Mouse (Mus musculus) c-Kit-positive CD71-positive TER-119-positive erythroid progenitor cells, embryonic 14.5 days (primary cell): ENCODE data around the gene Adssl1.
A peak's percentile ranks its signal among the peaks of the same experiment; 100 is the strongest.

Source experiments
- DNase-seq: peaks from one replicate; pipeline ENCODE4 v3.0.0-alpha.2; 2013; ENCODE audit warnings: low spot score

Adssl1 gene

DNA sequence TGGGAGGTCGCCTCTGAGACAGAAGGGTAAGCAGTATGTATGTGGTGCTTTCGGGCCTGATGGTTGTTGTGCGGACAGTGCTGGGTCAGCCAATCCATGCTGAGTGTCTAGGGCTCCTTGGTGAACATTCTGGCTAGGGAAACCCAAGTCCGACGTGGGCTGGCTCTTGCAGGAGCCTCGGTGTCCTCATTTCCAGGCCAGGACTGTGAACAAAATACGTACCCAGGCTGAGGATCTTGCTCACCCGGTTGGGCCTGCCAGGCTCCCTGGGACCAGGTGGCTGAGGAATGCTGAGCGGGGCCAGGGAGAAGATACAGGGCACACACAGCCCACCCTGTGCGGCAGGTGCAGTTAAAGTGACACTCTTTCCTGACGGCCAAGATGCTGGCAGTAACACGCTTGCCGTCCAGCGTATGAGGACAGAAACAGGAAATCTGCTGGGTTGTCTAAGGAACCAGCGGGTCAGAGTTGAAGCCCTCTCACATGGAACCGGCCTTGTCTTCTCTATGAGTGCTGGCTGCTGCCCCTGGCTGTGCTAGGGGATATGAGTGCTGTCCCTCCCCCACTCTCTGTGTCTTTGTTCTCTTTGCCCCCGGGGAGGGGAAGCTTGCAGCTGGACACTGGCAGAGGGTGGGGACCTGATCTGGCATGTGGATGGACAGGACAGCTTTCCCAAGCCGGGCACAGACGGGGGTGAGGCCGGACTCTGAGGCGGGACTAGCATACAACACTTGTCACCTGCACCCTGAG lies 26.7 kb upstream of the Adssl1 start:
- DNase-seq: no peak

DNA sequence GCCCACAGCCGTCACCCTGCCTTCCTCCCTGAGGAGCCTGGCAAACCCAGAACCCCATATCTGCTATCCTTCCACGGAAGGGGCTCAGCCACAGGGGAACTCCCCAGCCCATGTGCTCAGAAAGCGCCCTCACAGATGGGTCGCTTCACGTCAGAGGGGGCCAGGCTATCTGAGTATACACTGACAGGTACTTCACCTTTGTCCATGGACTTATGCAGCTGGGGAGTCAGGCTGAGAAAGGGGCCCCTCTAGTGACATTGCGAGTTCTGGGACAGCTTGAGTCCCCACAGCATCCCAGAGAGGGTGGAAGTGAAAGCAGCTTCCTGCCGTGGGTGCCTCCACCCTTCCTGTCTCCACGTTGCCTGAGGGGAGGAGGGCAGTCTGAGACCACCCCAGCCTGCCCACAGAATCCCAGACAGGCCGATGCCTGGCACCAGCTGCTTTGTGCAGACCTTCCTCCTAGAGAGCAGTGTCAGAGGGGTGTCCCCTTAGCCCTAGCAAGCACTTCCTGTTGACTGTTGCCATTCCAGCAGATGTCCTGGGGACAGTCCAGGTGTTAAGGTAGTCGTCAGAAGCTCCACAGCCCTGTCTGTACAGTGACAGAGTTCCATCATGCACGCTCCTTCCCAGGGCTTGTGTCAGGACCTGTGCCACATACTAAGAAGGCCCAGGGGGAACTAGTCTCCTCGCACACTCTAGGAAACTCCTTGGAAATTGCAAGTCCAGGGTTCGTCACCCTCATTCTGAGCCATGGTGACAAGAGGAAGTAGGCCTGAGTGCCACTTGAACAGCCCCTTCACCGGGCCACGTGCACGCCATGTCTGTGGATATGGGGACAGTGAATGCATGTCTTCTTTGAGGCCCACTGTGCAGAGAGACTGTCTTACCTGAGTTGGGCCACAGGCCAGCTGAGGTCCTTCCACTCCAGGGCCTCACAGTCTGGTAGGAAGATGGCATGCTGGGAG lies 25.6 kb upstream of the Adssl1 start:
- no peak for DNase-seq

- no peak for DNase-seq
Observed at GRCm38 (mm10) chr12:112594989-112595388, 24.9 kb upstream of the Adssl1 start.

GRCm38 (mm10) chr12:112595626-112596025 lies 24.2 kb upstream of the Adssl1 start:
- no peak for DNase-seq

DNA sequence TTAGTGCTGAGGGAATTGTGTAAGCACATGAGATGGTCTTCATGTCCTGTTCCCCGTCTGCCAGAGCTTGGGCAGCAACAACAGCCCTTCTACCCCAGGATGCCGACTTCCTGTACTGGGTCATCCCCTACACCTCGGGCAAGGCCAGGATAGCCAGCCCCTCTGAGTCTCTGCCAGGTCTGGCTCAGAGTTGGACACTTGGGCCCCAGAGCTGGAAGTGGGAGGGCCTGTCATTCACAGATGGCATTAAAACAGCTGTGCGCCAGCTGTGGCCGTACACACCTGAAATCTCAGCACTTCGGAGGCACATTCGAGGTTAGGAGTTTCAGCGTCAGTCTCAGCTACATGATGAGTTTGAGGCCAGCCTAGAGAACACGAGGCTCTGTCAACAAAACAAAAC lies 23.4 kb upstream of the Adssl1 start:
- DNase-seq: no peak

- DNase-seq: no peak
Observed at GRCm38 (mm10) chr12:112596891-112597500, 22.8 kb upstream of the Adssl1 start.

GRCm38 (mm10) chr12:112597618-112598017 lies 22.2 kb upstream of the Adssl1 start:
- DNase-seq: no peak

GRCm38 (mm10) chr12:112599198-112599597 lies 20.6 kb upstream of the Adssl1 start:
- DNase-seq: no peak

GRCm38 (mm10) chr12:112599942-112600611 lies 19.8 kb upstream of the Adssl1 start:
- DNase-seq: no peak

- DNase-seq: no peak
Observed at GRCm38 (mm10) chr12:112604022-112604421, 15.8 kb upstream of the Adssl1 start.

DNA sequence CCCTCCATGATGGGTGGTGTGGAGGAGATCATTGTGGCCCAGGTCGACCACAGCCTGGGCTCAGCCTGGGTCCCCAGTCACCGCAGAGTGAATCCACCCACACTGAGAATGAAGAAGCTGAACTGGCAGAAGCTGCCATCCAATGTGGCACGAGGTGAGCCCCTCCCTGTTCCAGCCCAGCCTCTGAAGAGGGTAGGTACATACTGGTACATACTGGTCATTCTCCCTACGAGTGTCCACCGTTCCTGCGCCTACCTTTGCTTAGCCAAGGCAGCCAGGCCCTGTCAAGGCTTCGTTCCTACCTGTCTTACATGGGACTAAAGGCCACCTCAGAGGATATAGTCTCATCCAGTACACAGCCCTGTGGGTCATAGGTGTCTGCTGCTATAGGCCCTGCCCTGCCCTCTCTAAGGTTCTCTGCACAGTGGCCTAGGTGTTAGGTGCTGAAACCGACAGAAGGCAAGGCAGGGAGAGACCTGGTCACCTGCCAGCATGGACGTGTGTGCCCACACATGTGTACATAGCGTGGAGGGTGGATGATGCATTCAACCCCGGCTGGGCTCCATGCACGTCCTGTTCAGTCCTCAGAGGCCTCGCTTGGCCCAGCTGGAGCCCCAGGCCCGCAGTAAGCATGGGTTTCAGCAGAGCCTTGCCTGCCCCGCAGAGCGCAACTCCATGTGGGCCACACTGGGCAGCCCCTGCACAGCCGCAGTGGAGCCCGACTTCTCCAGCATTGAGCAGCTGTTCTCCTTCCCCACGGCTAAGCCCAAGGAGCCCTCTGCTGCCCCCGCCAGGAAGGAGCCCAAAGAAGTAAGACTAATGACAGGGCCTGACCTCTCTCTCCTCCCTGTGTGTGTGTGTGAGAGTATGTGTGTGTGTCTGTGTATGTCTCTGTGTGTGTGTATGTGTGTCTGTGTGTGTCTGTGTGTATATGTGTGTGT lies 14.9 kb upstream of the Adssl1 start:
- DNase-seq: no peak

GRCm38 (mm10) chr12:112605766-112606165 lies 14.1 kb upstream of the Adssl1 start:
- DNase-seq: peak; percentile 24

DNA sequence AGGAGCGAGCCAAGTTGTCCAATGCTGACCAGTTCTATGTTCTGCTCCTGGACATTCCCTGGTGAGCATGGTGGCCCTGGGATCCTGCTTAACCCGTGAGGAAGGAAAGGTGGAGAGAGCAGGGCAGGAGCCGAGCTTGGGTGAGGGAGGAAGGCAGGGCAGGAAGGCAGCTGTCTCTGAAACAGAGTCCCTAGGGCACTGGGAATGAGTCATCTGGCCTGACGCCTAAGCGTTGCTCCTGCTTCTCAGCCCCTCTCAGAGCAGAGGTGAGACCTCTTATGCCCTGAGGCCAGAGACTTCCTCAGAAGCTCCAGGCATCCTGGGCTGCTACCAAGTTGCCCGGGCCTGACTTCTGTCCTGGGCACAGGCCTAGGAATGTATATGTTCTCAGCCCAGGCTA lies 12.8 kb upstream of the Adssl1 start:
- DNase-seq: no peak

DNA sequence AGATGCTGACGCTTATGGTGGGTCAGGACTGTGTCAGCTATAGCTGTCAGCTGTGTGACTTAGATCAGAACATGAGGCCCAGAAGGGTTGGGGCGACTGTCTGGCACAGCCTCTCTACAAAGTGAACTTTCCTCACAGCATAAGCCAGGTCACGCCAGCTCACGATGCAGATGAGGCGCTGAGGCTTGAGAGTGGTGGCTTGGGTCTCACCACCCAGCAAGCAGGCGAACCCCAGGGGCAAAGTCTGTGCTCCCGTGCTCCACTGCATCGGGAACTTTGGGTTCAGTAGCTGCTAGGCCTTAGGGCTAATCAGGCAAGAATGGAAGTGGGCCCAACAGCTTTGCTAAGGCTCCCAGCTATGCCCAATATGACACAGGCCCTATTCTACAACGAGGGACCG lies 10.8 kb upstream of the Adssl1 start:
- no peak for DNase-seq

- no peak for DNase-seq
Observed at GRCm38 (mm10) chr12:112616668-112617067, 3.2 kb upstream of the Adssl1 start.

DNA sequence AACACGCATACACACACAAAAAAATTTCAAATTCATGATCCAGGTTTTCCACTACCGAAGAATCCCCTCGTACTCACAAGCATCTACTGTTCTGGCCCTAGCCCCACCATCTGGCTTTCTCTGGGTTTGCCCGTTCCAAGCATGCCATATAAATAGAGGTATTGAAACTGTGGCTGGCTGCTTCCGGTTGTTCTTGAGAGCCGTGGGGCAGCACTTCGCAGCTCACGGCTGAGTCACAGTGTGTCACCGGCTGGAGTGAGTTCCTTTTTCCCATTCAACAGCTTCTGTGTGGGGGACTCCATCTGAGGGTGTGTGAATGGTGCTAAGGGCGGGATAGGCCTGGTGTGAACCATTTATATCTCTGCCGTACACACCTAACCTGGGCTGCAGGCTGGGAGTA lies 2.7 kb upstream of the Adssl1 start:
- DNase-seq: no peak

GRCm38 (mm10) chr12:112617898-112618380 lies 1.9 kb upstream of the Adssl1 start:
- peak; percentile 59 for DNase-seq

DNA sequence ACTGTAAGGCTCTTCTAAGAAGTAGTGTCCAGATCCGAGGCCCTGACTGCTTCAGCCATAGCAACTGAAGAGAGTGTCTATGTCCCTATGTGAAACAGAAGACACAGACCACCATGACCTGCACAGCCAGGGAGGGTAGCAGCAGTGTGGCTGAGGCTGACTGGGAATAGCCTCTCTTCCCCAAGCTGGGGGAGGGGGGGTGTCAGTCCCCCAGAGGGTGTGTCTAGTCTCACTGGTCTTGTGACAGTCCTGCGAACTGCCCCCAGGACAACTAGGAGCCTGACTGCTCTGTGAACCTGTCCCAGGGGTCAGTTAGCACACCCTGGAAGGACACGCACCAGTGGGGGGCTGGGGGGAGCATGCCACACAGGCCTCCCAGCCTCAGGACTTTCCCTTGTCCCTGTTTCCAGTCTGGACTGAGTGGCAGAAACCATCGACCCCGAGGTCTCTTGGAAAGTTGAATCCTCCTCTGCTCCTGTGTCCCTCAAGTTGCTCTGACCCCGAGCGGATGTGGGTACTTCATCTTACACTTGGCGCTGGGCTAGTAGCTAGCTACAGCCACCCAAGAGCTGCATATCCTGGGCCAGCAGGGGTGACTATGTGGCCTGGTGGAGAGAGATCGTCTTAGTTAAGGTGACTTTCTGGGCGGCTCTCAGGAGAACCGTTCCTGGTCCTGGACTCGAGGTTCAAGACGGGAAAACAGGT lies 712 bp upstream of the Adssl1 start:
- no peak for DNase-seq

- DNase-seq: no peak
Observed at GRCm38 (mm10) chr12:112620354-112621061, 663 bp downstream of the Adssl1 start.

DNA sequence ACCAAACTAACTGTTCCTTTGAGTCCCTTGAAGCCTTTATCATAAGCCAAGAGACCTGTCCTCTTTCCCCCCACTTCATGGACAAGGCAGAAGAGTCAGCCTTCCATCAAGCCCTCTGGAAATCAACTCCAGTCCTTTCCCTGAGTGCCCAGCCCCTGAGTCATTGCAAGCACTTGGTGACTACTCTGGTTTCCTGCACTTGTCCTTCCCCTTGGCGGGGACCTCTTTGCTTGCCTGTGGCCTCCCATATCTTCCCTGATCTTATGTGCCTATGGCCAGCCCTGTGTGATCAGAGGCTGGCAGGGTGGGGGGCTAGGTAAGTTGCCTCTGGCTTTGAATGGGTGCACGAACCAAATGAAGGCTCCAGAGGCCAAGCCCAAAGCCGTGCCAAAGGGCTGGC lies 2.1 kb downstream of the Adssl1 start:
- no peak for DNase-seq
